Mouse (Mus musculus) myocyte (in vitro differentiated cells): ENCODE data around the gene Mtfp1. TPM values are rescaled to one million over a fixed set of nuclear protein-coding genes. Genes with fewer than 3 reads are reported as not detected.

Source experiments
- H3K27me3 ChIP-seq: one replicate; pipeline ENCODE4 v1.6.1; 2011; ENCODE audit not compliant: control insufficient read depth, insufficient read depth, insufficient read length
- H3K36me3 ChIP-seq: one replicate; pipeline ENCODE4 v1.6.1; 2011; ENCODE audit not compliant: control insufficient read depth, insufficient read depth
- H3K4me2 ChIP-seq: one replicate; pipeline ENCODE4 v1.6.1; 2011; ENCODE audit warnings: low read depth, control low read depth
- H3K4me3 ChIP-seq: one replicate; pipeline ENCODE4 v1.5.1; 2011; ENCODE audit warnings: mild to moderate bottlenecking, control low read depth, moderate library complexity
- H3K79me2 ChIP-seq: one replicate; pipeline ENCODE4 v1.6.1; 2011; ENCODE audit not compliant: control insufficient read depth, insufficient read depth
- H3ac ChIP-seq: one replicate; pipeline ENCODE4 v1.6.1; 2011; ENCODE audit not compliant: control insufficient read depth, insufficient read length
- CEBPB ChIP-seq: IDR thresholded peaks from 2 replicates; pipeline ENCODE4 v1.6.1; 2011; ENCODE audit warnings: mild to moderate bottlenecking, moderate library complexity; ENCODE audit not compliant: poor library complexity, insufficient read depth, severe bottlenecking
- E2F4 ChIP-seq: IDR thresholded peaks from one replicate; pipeline ENCODE4 v1.6.1; 2011; ENCODE audit warnings: mild to moderate bottlenecking, control low read depth, moderate library complexity; ENCODE audit not compliant: insufficient read depth
- MAX ChIP-seq: IDR thresholded peaks from one replicate; pipeline ENCODE4 v1.6.1; 2011; ENCODE audit warnings: low read depth, mild to moderate bottlenecking, control low read depth
- MYOD1 ChIP-seq, 3 experiments: IDR thresholded peaks; one replicate each; pipeline ENCODE4 v1.6.1; 2011; ENCODE audit warnings: control low read depth in 2 of 3, low read depth in 2 of 3, mild to moderate bottlenecking in 2 of 3, moderate library complexity in 1 of 3; ENCODE audit not compliant: insufficient read length in 2 of 3, control insufficient read depth in 1 of 3
- MYOG ChIP-seq, 3 experiments: IDR thresholded peaks; one replicate each; pipeline ENCODE4 v1.6.1; 2011; ENCODE audit warnings: control low read depth in 2 of 3, low read depth in 2 of 3, mild to moderate bottlenecking in 2 of 3; ENCODE audit not compliant: insufficient read length in 2 of 3, control insufficient read depth in 1 of 3, insufficient read depth in 1 of 3
- POLR2A ChIP-seq: IDR thresholded peaks from one replicate; pipeline ENCODE4 v1.6.1; 2011; ENCODE audit warnings: low read depth, mild to moderate bottlenecking, control low read depth, moderate library complexity; ENCODE audit not compliant: insufficient read length
- POLR2AphosphoS2 ChIP-seq: IDR thresholded peaks from one replicate; pipeline ENCODE4 v1.6.1; 2011; ENCODE audit warnings: low read depth, control low read depth; ENCODE audit not compliant: insufficient read length
- REST ChIP-seq: IDR thresholded peaks from one replicate; pipeline ENCODE4 v1.6.1; 2011; ENCODE audit warnings: mild to moderate bottlenecking, control low read depth, moderate library complexity; ENCODE audit not compliant: insufficient read depth, insufficient read length
- SRF ChIP-seq: IDR thresholded peaks from one replicate; pipeline ENCODE4 v1.6.1; 2011; ENCODE audit warnings: low read depth; ENCODE audit not compliant: control insufficient read depth, insufficient read length
- TCF12 ChIP-seq: IDR thresholded peaks from one replicate; pipeline ENCODE4 v1.6.1; 2011; ENCODE audit warnings: mild to moderate bottlenecking, control low read depth; ENCODE audit not compliant: poor library complexity, insufficient read depth, severe bottlenecking
- TCF3 ChIP-seq: IDR thresholded peaks from one replicate; pipeline ENCODE4 v1.6.1; 2011; ENCODE audit warnings: low read depth, control low read depth; ENCODE audit not compliant: insufficient read length
- USF1 ChIP-seq: IDR thresholded peaks from one replicate; pipeline ENCODE4 v1.6.1; 2011; ENCODE audit warnings: low read depth, mild to moderate bottlenecking, control low read depth, moderate library complexity
- polyA plus RNA-seq: library from polyadenylated mRNA; unstranded; fragments of >200 nt; fragmentation: generic; extraction: Trizol; gene quantifications from one replicate; pipeline ENCODE4 v1.2.1, GENCODE M21; 2012; ENCODE audit warnings: missing spikeins

The Mtfp1 gene
- polyA plus RNA-seq, 1 experiment = 21.1 TPM

GRCm38 (mm10) chr11:4098816-4099215, 3.6 kb upstream of the Mtfp1 start:
- TF ChIP-seq POLR2AphosphoS2 = no peak
- TF ChIP-seq MYOD1 (IDR thresholded peaks at IDR 0.05; ENCODE audit: control insufficient read depth in 1 of 3, insufficient read length in 2 of 3, low read depth in 2 of 3) = peak; percentile 23 to 58 (median 49)
- H3K4me2 ChIP-seq = no peak overlapping the region
- no peaks in the 10 kb centered on the region for H3K27me3 ChIP-seq
- H3K4me3 ChIP-seq = no peak overlapping the region
- no peak overlapping the region for H3ac ChIP-seq
- no peaks in the 10 kb centered on the region for H3K36me3 ChIP-seq
- no peaks in the 10 kb centered on the region for H3K79me2 ChIP-seq

GRCm38 (mm10) chr11:4098120-4098519, 2.9 kb upstream of the Mtfp1 start:
- Histone ChIP-seq H3K36me3 (no peaks in the 10 kb centered on the region), H3K79me2 (no peaks in the 10 kb centered on the region), H3K4me3 (no peak overlapping the region), H3ac (no peak overlapping the region), H3K27me3 (no peaks in the 10 kb centered on the region), H3K4me2 (no peak overlapping the region)
- TF ChIP-seq SRF (no peak), TCF3 (no peak), POLR2A (no peak), CEBPB (no peak), MYOG (IDR thresholded peaks at IDR 0.05; ENCODE audit: control insufficient read depth in 1 of 3, insufficient read depth in 1 of 3, insufficient read length in 2 of 3, low read depth in 2 of 3) (no peak), REST (no peak)

- TF ChIP-seq USF1 (no peak), POLR2A (peak; percentile 26)
- Histone ChIP-seq H3K4me3 (peak overlapping the region; percentile 38), H3K27me3 (no peaks in the 10 kb centered on the region), H3K4me2 (peak overlapping the region; percentile 99), H3ac (peak overlapping the region; percentile 10), H3K36me3 (no peaks in the 10 kb centered on the region), H3K79me2 (no peaks in the 10 kb centered on the region)
Measured at GRCm38 (mm10) chr11:4097091-4097621, 1.9 kb upstream of the Mtfp1 start.

GRCm38 (mm10) chr11:4096054-4096984, 1.1 kb upstream of the Mtfp1 start:
- Histone ChIP-seq H3K4me3 (peak overlapping the region; percentile 38), H3K4me2 (peak overlapping the region; percentile 99), H3K36me3 (no peaks in the 10 kb centered on the region), H3K27me3 (no peaks in the 10 kb centered on the region), H3K79me2 (no peaks in the 10 kb centered on the region), H3ac (peak overlapping the region; percentile 10)
- TF ChIP-seq MAX = no peak
- peak; percentile 40 for TF ChIP-seq SRF
- no peak for TF ChIP-seq MYOG (IDR thresholded peaks at IDR 0.05; ENCODE audit: control insufficient read depth in 1 of 3, insufficient read depth in 1 of 3, insufficient read length in 2 of 3, low read depth in 2 of 3)
- TF ChIP-seq POLR2A = peak; percentile 86
- TF ChIP-seq TCF3 = no peak
- TF ChIP-seq REST = peak; percentile 12
- peak; percentile 47 for TF ChIP-seq E2F4
- TF ChIP-seq MYOD1 (IDR thresholded peaks at IDR 0.05; ENCODE audit: control insufficient read depth in 1 of 3, insufficient read length in 2 of 3, low read depth in 2 of 3) = no peak
- TF ChIP-seq CEBPB = no peak
- TF ChIP-seq TCF12 = no peak
- TF ChIP-seq USF1 = peak; percentile 96
- peak; percentile 97 for TF ChIP-seq POLR2AphosphoS2

GRCm38 (mm10) chr11:4094378-4095170, 671 bp downstream of the Mtfp1 start:
- H3K4me2 ChIP-seq = peak overlapping the region; percentile 70
- H3K79me2 ChIP-seq = no peaks in the 10 kb centered on the region
- H3K4me3 ChIP-seq = peak overlapping the region; percentile 38
- no peaks in the 10 kb centered on the region for H3K27me3 ChIP-seq
- TF ChIP-seq POLR2AphosphoS2 (no peak), MYOD1 (IDR thresholded peaks at IDR 0.05; ENCODE audit: control insufficient read depth in 1 of 3, insufficient read length in 2 of 3, low read depth in 2 of 3) (no peak), TCF12 (no peak), CEBPB (no peak), REST (no peak), E2F4 (no peak), USF1 (no peak), TCF3 (no peak), MAX (no peak), MYOG (IDR thresholded peaks at IDR 0.05; ENCODE audit: control insufficient read depth in 1 of 3, insufficient read depth in 1 of 3, insufficient read length in 2 of 3, low read depth in 2 of 3) (no peak), POLR2A (no peak)
- H3ac ChIP-seq = peak overlapping the region; percentile 28
- H3K36me3 ChIP-seq = no peaks in the 10 kb centered on the region
